Mouse (Mus musculus): ENCODE measurements at regions not wholly inside any gene's neighbourhood (a gene's known extent, or its start where the extent isn't known, plus 50 kb on each side); places are given as distances from the start of the nearest gene placed in this dataset.

DNA sequence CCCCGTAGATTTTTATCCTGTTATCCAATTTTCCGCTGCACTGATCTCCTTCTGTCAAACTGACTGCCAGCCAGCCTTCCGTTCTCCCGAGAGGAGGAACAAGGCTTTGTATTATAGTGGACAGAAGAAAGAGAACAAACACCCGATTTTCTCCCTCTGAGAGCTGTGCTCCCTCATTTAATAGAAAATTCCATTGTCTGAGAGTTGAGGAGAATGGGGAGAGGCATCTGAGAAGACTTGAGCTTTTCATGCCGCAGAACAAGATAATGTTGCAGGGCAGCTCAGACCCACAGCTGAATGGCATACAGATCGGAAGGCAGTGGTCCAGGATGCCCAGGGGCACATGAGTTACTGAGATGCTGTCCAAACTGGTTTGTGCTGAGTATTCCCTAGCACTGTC lies 180.1 kb downstream of the Ube2e3 start:
- no peak for TF ChIP-seq CTCF (IDR thresholded peaks at IDR 0.05; ENCODE audit: low read depth, low read length)
- TF ChIP-seq POLR2A (IDR thresholded peaks at IDR 0.05; ENCODE audit: extremely low read depth, insufficient read depth, low read length) = no peak
